Mouse (Mus musculus) skeletal muscle tissue, adult 2 months (tissue): ENCODE results near the gene Cd82.
A peak's percentile ranks its signal among the peaks of the same experiment; 100 is the strongest.

Experiments
- DNase-seq: peaks from one replicate; pipeline ENCODE4 v3.0.0-alpha.2; 2012; ENCODE audit warnings: low read depth, low spot score

Gene Cd82

DNA sequence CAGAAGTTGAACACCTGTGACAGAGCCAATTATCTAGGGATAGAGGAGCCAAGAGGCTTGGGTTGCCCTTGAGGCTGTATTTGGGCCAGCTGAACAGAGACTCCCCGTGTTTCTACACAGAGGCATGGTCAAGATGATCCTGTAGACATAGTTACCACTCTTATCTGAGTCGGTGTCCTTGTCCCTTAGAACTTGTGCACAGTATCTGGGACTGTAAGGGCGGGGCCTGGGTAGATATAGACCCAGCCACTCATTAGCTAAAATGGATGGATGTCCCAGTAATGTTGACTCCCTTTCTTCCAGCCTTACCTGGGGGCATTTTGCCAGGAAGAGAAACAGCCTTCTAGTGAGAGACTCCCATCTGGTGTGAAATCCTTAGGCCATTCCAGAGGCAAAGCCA, 3.4 kb upstream of the Cd82 start:
- no peak for DNase-seq

DNA sequence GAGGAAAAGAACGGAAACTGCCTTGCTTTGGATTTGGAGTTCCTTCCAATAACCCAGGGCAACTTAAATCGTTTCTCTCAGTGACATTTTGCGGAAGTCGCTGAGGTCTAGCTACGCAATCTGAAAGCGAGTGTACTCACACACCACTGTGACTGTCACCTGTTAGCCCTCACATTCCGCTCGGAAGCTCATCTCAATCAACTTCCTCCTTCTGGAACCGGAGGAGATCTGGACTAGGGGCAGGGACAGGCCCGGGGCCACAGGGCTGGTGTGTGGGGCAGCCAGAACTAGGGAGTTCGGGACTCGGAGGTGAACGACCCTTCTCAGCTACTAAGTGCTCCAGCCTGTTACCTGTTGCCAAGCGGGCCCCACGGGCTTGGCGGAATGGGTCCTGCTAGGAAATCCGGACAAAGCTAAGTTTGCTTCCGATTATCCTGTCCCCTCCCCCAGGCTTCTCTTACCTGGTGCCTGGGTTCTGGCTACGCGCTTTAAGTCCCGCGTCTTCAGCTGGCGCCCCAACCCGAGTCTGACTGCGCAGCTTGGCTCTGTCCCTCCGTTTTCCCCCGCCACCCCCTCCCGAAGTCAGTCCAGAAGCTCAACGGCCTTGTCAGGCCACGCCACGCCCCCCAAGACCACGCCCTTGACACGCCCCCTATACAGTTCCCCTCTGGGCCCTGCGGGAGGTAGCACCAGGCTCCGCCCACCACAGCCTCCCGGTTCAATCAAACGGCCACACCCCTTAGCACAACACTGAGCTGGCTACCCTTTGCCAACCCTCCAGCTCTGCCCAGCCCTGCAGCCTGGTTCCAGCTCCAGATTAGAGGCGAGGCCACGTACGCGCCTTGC, 848 bp downstream of the Cd82 start:
- DNase-seq = peak; percentile 96

DNA sequence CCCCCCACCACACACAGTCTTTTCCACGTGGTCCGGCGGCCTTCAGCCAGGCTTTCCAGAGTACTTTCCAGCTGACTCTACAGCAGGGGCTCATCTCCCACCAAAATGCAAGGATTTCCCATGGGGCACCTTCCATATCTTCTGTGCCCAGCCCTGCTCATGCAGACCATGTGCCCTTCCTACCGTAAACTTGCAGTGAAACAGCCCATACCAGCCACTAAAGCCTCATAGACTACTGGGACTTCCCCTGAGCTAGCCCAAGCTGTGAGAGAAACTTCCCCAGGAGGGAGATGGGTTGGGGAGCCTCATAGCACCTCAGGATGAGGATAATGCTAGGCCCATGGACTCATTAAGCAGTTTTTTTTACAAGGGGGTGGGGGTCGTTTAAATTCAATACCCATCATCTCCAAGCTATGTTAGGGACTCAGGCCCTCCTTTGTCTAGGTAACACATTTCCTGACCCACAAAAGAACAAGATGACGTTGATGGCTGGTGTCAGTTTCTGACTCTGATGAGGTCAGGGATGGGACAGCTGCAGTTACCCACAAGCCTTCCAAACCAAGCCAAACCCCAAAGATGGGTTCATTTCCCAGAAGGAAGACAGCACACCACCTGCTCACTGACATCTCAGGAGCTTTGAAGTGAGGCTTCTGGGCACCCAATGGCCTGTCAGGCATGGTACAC, 2.0 kb downstream of the Cd82 start:
- no peak for DNase-seq

DNA sequence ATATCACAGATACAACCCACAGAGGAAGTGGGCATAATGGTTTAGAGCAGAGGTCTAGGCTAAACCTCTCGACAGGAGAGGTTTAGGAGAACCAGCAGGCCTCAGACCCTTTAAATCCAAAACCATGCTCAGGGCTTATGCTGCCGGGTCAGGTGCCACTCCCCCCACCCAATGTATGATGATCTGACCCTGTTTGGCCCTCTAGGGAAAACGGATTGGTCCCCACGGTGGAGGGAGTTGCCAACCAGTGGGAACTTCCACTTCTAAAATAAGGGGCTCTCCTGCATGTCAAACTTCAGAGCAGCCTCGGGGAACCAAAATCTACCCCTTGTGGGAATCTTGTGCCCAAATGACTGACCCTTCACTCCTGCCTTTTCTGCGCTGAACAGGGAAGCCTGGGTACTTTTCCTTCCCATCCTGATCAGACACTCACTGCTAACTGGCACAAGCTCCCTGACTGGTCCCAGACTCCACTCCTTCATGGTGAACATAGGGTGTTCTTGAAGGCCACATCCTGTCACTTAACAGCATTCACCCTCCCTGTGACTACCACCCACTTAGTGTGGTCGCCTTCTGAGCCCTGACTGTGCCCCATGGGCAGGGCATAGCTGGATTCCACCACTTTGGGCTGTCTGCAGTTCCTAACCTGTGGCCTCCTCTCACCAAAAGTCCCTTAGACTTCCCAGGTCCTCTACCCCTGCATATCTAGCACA, 3.6 kb downstream of the Cd82 start:
- no peak for DNase-seq

DNA sequence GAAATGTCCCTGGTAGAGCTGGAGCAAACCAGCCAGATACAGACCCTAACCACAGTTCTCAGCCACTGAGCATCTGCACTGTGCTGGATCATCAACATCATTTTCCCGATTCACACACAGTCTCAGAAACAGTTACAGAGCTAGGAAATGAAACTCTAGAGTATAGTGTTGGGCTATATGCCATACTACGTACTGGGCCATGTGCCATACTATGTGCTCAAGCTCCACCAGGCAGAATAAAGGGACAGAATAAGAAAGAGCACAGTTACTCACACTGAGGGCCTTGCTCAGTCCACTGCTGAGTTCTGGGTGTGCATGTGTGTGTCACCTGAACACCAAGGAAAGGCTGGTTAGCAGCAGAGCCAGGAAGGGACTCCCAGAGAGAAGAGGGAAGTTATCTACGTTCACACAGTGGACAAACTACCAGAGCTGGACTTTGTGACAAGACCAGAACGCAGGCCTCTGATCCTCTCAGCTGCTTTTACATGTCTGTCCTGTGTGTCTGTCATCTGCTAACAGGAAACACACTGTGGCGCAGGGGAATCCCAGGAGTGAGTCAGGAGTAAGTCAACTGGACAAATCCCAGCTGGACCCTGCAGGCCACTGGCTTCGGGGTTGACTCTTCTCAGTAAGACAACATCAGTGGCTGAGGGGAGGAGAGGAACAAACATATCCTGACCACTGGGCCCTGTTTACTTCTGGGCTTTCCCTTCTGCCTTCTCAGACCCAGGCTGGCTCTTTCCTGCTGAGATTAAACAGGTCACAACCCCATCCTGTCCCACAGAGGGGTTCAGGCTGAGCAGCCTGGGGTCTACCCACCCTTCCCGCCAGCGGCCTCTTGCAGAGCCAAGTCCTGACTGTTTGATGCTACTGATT, 4.4 kb downstream of the Cd82 start:
- no peak for DNase-seq

DNA sequence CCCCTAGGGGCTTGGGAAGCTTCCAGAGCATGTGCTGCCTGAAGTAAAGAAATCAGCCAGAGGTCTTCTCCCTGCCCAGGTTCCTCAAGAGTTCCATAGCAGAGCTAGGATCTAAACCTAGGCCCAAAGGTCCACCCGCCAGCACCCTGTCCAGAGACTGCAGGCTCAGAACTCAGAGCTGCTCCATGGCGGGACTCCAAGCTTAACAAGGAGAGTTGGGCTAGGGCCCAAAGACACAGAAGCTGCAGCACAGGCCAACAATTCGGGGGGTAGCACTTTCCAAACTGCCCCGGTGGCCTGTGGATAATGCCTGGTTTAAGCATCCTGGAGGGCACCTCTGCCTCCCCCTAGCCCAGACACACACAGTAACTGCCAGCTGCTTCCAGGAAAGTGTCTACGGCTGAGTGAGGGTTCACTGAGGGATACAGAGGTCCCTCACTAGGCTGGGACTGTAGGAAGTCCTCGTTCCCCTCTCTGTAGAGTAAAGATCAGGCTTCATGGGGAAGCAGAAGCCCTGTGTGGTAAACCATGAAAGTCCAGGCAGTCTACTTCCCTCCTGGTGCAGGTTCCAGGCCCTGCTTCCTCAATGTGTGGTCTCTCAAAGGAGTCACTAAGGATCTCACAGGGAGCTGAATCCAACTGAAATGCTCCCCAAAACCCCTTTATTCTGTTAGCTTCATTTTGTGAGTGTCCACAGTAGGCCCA, 5.4 kb downstream of the Cd82 start:
- no peak for DNase-seq

DNA sequence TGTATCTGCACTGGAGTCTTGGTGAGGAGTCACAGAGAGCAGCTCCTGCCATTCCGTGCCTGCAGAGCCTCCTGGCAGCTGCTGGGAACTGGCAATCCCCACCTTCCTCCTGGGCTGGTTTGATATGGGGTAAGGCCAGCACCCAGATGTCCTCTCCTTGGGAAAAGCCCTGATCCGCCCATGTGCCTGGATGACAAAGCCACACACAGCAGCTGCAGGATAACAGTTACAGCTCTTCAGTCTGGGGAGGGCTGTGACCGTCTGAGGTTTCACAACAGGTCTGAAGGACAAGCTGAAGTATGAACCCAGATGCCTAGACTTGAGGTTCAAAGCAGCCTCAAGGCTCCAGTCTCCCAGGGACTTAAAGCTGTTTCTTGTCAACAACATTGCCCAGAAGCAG, 6.8 kb downstream of the Cd82 start:
- DNase-seq = no peak

DNA sequence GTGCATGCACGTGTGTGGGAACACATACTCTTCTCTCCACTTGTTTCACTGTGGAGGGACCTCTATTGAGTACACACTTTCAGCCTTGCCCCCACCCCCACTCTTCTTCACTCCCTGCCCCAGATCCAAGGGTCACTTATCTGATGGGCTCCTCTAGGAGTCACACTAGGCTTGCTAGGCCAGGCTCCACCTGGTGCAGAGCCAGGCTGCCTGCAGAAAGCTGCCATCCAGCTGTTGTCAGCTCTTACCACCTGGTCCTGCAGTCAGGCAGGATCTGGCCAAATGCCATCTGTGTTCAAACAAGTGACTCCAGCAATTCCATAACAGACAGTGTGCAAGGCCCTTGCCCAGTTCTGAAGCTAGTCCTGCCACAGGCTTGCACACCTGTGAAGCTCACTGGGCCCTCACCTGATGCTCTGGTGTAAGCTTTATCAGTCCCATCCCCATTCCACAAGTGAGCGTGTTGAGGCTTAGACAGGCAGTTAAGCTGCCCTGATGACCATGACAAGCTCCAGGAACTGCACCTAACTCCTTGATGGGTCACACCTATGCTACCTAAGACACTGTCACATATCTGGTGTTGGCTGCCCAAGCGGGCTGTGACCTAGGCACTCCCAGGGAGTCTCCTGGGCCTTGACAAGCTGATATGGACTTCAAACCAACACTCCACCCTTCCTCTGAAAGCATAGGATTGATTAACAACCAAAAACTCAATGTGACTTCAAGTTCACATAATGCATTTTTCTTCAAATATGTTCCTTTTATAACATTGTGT, 7.9 kb downstream of the Cd82 start:
- DNase-seq = no peak

DNA sequence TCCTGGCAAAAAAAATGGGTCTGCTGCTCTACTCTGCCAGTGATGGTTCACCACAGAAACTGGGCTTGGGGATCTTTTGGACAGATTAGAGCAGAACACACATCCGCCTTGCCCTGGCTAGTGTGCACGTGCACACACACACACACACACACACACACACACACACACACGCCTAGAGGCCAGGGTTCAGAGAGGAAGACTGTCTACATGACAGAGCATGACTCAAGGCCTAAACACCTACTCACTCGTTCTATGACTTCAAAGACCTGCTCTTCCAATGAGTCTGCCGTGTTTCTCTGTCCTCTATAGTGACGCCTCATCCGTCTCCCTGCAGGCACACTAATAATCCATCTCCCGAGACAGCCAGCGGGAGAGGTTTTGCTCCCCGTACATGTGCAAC, 8.6 kb downstream of the Cd82 start:
- DNase-seq = no peak

DNA sequence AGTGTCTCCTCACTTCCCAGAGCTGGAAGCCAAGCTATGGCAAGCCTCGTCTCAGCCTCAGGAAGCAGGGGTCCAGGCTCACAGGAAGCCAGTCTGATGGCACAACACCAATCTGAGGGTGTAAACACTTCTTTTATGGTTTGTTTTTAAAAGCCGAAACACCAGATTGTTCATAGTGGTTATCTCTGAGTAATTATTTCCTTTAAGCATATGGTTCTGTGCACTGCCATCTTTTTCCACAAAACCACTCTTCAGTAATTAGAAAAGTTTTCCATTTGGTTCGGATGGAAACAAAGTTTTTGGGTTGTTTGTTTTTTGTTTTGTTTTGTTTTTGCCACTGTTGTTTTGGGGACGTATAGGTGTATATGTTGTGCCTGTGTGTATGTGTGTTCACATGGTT, 9.9 kb downstream of the Cd82 start:
- no peak for DNase-seq

DNA sequence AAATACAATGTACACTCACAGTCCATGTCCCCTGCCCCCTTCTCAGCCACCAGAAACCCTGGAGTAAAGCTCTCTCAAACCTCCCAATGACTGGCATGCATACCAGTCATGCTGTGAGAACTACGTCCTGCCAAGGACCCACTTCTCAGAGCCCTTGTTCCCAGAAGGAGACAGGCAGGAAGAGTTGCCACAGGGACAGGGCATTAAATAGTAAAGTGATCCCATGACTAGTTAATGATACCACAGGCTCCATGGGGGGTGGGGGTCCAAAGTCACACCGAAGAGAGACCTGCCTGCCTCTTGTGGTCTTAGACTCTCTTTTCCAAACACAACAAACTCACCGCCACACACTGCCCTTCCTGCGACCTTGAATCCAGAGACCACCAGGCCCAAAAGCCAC, 10.4 kb downstream of the Cd82 start:
- DNase-seq = no peak

DNA sequence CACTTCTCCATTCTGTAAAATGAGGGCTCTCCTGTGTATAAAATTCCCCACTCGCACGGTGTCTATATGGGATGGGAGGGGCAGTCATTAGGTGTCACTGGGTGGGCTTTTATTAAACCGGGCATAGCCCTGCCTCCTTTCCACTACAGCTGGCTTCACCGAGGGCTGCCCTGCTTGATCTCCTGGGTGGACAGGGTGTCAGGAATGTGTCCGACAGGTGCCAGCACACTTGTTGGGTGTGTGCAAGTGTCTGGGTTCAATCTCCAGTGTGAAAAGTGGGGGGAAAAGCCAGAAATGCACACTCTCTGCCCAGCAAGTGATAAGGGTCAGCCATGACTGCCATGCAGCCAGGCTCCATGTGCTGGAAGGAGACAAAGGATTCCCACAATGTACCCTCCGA, 10.9 kb downstream of the Cd82 start:
- DNase-seq = no peak

DNA sequence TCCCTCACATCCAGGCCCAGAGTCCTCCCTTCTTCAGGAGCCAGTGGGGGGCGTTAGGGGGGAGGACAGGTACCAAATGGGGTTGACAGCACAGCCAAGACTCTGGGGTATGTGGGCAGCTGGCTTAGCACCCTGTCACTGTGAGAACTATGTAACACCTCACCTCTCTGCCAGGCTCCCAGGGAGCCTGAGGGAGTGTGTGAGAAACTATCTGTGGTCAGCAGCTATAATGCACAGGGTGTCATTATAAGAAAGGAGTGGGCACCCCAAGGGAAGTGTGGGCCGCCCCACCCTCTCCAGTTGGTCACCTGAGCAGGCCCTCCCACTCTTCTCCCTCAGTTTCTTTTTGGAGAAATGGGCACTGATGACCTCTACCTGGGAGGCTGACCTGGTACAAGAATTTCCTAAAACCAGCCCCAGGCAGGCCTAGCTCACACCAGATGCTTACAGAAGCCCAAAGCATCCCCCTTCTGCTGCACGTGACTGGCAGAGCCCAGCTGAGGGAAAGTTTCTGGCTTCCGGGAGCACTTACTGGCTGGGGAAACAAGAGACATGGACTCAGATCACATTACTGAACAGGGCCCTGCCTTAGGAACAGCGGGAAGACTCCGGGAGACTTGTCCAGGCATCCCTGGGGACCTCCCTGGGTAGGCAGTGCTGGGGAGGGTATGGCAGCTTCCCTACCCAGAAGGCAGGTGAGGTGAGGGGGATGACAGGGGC, 11.6 kb downstream of the Cd82 start:
- no peak for DNase-seq

DNA sequence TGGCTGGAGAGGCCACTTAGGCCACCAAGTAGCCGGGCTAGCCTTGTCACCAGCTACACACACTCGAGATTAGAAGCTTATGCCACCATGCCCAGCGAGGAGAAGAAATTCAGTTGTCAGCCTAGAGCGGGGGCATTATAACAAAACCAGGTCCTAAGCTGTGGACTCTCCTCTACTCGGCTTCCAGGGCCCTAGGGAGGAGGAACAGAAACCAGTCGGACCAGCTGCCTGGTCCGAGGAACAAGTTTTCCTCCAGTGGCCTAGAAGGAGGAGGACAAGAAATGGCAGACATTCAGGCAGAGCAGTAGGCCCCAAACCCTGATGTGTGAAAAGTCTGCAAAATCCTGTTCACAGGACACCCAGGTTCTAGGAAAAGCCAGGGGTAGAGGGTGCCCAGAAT, 12.2 kb downstream of the Cd82 start:
- no peak for DNase-seq

DNA sequence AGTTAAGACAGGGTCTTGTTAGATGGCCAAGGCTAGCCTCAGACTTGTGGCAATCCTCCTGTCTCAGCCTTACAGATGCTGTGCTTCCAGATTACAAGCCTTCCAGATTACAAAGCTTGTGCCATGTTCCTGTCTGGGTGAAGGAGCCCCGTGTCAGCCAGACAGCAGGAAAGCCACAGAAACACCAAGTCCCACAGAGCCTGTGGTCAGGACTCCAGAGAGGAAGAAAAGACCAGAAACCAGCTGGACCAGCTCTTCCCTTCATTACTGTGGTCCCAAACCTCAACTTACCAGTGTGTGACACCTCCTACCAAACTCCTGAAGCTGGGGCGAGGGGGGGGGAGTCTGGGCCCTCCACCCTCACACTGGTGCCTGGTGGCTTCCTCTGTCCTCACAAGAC, 13.3 kb downstream of the Cd82 start:
- DNase-seq = no peak

DNA sequence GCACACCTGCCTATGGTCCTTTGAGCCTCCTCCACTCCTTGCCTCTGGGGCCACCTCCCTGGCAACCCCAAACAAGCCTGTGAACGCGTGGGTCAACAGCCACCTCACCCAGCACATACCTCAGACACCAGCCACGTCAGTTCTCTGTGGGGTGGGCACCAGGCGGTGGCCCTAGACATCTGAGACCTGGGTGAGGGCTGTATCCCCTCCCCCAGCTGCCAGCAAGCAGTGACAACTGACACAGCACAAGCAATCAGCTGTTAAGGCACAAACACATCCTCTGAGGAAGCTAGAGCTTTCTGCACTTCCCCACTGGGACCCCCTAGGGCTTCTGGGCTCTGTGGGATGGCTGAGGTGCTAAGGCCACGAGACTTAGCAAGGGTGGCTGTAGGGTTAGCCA, 14.2 kb downstream of the Cd82 start:
- no peak for DNase-seq

DNA sequence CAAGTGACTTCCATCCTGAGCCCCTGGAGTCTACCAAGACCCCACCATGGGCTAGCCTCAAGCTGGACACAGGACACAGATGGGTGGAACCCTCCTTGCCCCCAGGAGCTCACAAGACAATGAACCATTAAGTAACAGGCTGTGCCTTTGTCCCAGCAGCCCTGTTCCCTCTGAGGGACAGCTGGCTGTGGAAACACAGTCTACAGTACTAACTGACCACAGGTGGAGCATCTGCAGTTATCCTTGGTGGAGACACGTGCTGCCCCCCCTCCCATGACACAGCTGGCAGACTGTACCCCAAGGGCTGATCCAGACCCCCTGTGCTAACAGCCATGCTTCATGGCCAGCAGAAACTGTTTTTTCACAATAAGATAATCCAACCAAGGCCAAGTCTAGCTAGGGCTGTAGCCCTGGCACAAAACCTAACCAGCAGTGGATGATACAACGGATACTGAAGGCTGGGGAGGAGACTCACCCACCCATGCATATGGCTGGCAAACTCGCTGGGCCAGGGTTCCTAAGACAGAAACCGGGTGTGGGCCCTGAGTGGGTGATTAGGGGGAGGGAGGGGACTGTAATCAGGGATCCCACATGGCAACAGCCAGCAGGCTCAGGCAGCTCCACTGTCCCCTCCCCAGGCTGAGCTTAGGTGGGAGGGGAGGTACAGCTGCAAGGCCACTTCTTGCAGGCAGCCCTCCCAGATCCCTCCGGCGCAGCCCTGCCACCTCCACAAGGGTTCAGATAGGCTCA, 15.3 kb downstream of the Cd82 start:
- no peak for DNase-seq

DNA sequence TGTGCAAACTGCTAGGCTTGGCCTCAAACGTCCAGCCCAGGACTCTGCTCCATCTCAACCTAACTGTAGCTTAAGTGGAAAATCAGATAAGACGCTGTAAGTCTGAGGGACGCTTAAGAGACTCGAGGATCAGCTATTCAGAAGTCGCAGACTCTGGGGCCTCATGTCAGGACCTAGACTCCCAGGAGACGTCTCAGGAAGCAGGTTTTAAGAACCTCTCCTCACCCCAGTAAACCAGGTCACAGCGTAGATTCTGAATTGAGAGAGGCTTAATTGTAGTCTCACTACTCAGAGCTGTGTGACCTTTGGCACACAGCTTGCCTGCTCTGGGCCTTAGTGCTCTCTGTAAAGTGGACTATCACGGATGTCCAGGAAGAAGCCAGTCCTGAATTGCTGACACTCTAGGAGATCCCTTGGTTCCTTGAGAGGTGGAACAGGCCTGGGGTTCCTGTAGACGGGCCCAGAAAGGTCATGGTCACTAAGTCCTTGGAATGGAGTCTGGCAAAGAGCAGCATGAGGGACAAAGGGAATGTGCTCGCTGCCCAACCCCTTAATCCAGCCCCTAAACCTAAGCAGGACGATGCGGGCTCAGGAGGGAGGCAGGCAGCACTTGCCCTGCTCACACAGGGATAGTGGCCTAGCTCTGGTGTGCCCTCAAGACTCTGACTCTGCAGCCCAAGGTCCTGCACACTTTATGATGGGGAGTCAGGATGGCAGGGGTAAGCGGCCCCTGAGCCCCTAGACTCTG, 16.2 kb downstream of the Cd82 start:
- no peak for DNase-seq
